Mouse (Mus musculus) left cerebral cortex, adult 18-20 months (tissue): ENCODE measurements around the gene Galntl5. TPM values are rescaled to one million over a fixed set of nuclear protein-coding genes. Genes with fewer than 3 reads are reported as not detected.

Experiments
- microRNA-seq, 2 experiments: library from miRNA; unstranded; fragments of <30 nt; microRNA quantifications; one replicate each; pipeline ENCODE4 v1.2.0; 2021
- total RNA-seq, 2 experiments: library from RNA; stranded (reverse); gene quantifications; 2 replicates each; pipeline ENCODE4 v1.2.3; 2021

Galntl5 gene
- total RNA-seq, 2 experiments from 2014 or later, result not detected

Small RNA genes lying within 50 kb of the gene (microRNA-seq; reads per million reads assigned to microRNA genes)
- gene Gm26051, result 0 reads per million in 2 experiments

Other genes with a start within 250 kb of the Galntl5 start
- gene Prkag2, start 80.8 kb upstream of the Galntl5 start, total RNA-seq, result 100 to 1,000 TPM; 119 TPM
- gene Galnt11, start 40.4 kb downstream of the Galntl5 start, total RNA-seq, result 10 to 100 TPM; 41.2 to 45.3 TPM
- gene E130116L18Rik, start 41.7 kb downstream of the Galntl5 start, total RNA-seq, result not detected